Mouse (Mus musculus) A20 (cell line): ENCODE measurements at regions not wholly inside any gene's neighbourhood (a gene's known extent, or its start where the extent isn't known, plus 50 kb on each side); places are given as distances from the start of the nearest gene placed in this dataset.

Source experiments
- DNase-seq: peaks from one replicate; pipeline ENCODE4 v3.0.0-alpha.2; 2011; ENCODE audit warnings: low read depth, low spot score

- no peak for DNase-seq
Observed at GRCm38 (mm10) chr11:19145991-19146390, 127.2 kb upstream of the Meis1 start.

GRCm38 (mm10) chr11:19151026-19151425 lies 132.2 kb upstream of the Meis1 start:
- no peak for DNase-seq

GRCm38 (mm10) chr11:19153714-19154113 lies 134.9 kb upstream of the Meis1 start:
- DNase-seq, result no peak

- DNase-seq, result no peak
Observed at GRCm38 (mm10) chr11:19154813-19155616, 136.2 kb upstream of the Meis1 start.

- DNase-seq, result no peak
Observed at GRCm38 (mm10) chr11:19155617-19155983, 136.8 kb upstream of the Meis1 start.

GRCm38 (mm10) chr11:19160227-19160626 lies 141.4 kb upstream of the Meis1 start:
- DNase-seq, result no peak

- no peak for DNase-seq
Observed at GRCm38 (mm10) chr11:19160669-19161068, 141.9 kb upstream of the Meis1 start.

GRCm38 (mm10) chr11:19170938-19171337 lies 152.2 kb upstream of the Meis1 start:
- DNase-seq, result no peak

GRCm38 (mm10) chr11:19174305-19175017 lies 155.7 kb upstream of the Meis1 start:
- no peak for DNase-seq

GRCm38 (mm10) chr11:19179290-19179689 lies 160.5 kb upstream of the Meis1 start:
- no peak for DNase-seq

- DNase-seq, result no peak
Observed at GRCm38 (mm10) chr11:19189778-19190177, 171.0 kb upstream of the Meis1 start.

GRCm38 (mm10) chr11:19194464-19194863 lies 175.7 kb upstream of the Meis1 start:
- DNase-seq, result no peak

GRCm38 (mm10) chr11:19197790-19198189 lies 179.0 kb upstream of the Meis1 start:
- DNase-seq, result no peak

- DNase-seq, result no peak
Observed at GRCm38 (mm10) chr11:19202602-19203517, 184.1 kb upstream of the Meis1 start.

- DNase-seq, result no peak
Observed at GRCm38 (mm10) chr11:19203518-19203900, 184.7 kb upstream of the Meis1 start.

GRCm38 (mm10) chr11:19203968-19204367 lies 185.2 kb upstream of the Meis1 start:
- DNase-seq, result no peak

- DNase-seq, result no peak
Observed at GRCm38 (mm10) chr11:19204521-19204920, 185.7 kb upstream of the Meis1 start.

- DNase-seq, result no peak
Observed at GRCm38 (mm10) chr11:19205174-19205573, 186.4 kb upstream of the Meis1 start.

GRCm38 (mm10) chr11:19219476-19219875 lies 200.7 kb upstream of the Meis1 start:
- no peak for DNase-seq

GRCm38 (mm10) chr11:19221442-19221841 lies 202.7 kb upstream of the Meis1 start:
- DNase-seq, result no peak

GRCm38 (mm10) chr11:19226756-19227155 lies 208.0 kb upstream of the Meis1 start:
- no peak for DNase-seq

GRCm38 (mm10) chr11:19227716-19228115 lies 208.9 kb upstream of the Meis1 start:
- DNase-seq, result no peak
